Mouse (Mus musculus): ENCODE results near the gene Olfr203. TPM values are rescaled to one million over a fixed set of nuclear protein-coding genes. Genes with fewer than 3 reads are reported as not detected.
"Not testable (repeated sequence)": the region's sequence is repeated elsewhere in the genome, so short reads cannot be mapped to it uniquely, and the experiment has no call there.

Olfr203 gene
- polyA plus RNA-seq (2015; fragmentation: Nextera tagmentation; extraction: Ambion mirVana), result not detected in 2 replicates

DNA sequence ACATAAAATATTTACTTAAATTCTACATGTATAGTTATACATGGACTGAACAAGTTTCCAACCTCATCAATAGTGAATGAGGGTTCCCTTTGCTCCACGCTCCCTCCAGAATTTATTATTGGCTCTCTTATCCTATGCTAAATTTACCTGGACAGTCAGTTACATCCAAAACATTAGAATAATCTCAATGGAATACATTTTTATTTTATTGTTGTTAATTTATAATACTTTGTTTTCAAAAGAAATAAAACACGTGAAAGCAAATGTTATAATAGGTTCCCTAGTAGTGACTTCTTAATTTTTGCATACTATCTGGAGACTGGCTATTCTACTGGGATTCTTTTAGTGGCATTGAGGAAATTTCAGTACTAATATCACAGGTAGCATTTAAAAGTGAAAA, at the start of gene Olfr203:
Gene Olfr203, plus strand, starts transcription at position 301 of the 400 bp plus-strand sequence.
- 73% methylated on average over 2 of the region's 2 CpGs for whole genome bisulfite sequencing
- no peaks in the 10 kb centered on the region for H3K9me3 ChIP-seq (replicated peaks; ENCODE audit: control insufficient read depth, low read length)
- no peak within 1 kb of the TSS for H3K27ac ChIP-seq (ENCODE audit: low read length)
- no peak within 1 kb of the TSS for H3K4me3 ChIP-seq (ENCODE audit: low read length)
- no peaks in the 10 kb centered on the region for H3K27me3 ChIP-seq (ENCODE audit: control insufficient read depth, insufficient read depth, low read length)
- no peak within 1 kb of the TSS for H3K9ac ChIP-seq (ENCODE audit: low read length)
- H3K4me1 ChIP-seq (ENCODE audit: control insufficient read depth, insufficient read depth, low read length), result no peaks in the 10 kb centered on the region
- no peak for ATAC-seq (replicated peaks; ENCODE audit: extremely low read depth, insufficient read depth, low FRiP score)
- H3K4me2 ChIP-seq (ENCODE audit: low read depth, low read length), result no peak within 1 kb of the TSS
- no peaks in the 10 kb centered on the region for H3K36me3 ChIP-seq (ENCODE audit: control insufficient read depth, insufficient read depth)

DNA sequence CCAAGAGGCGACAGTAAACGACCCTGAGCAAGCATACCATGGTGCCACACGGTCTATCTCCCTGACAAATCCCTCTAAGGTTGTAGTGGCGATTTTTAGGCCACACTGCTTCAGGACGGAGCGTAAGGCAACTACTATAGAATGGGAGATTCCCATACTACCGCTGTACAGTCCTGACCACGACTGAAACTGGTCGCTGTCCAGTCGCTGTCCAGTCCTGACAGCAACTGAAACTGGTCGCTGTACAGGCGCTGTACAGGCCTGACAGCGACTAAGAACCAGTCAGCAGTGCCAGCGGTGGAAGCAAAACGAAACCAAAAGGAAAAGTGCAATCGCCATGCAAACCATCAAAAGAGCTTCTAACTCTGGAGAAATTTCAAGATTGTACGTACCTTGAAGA, 49.0 kb upstream of the Olfr203 start:
- 76% methylated on average over 17 of the region's 17 CpGs for WGBS
- Histone ChIP-seq H3K4me3 (ENCODE audit: low read length) (no peak overlapping the region), H3K9ac (ENCODE audit: low read length) (no peak overlapping the region), H3K36me3 (ENCODE audit: control insufficient read depth, insufficient read depth) (no peaks in the 10 kb centered on the region), H3K4me2 (ENCODE audit: low read depth, low read length) (no peak overlapping the region), H3K27me3 (ENCODE audit: control insufficient read depth, insufficient read depth, low read length) (no peaks in the 10 kb centered on the region), H3K9me3 (replicated peaks; ENCODE audit: control insufficient read depth, low read length) (no peaks in the 10 kb centered on the region; the same call in 1 of the 2 replicates), H3K27ac (ENCODE audit: low read length) (no peak overlapping the region), H3K4me1 (ENCODE audit: control insufficient read depth, insufficient read depth, low read length) (no peaks in the 10 kb centered on the region)
- no peak for ATAC-seq (replicated peaks; ENCODE audit: extremely low read depth, insufficient read depth, low FRiP score)

- H3K27me3 ChIP-seq (ENCODE audit: control insufficient read depth, insufficient read depth, low read length); H3K4me2 ChIP-seq (ENCODE audit: low read depth, low read length); H3K36me3 ChIP-seq (ENCODE audit: control insufficient read depth, insufficient read depth); H3K4me1 ChIP-seq (ENCODE audit: control insufficient read depth, insufficient read depth, low read length); H3K27ac ChIP-seq (ENCODE audit: low read length); H3K4me3 ChIP-seq (ENCODE audit: low read length); ATAC-seq (replicated peaks; ENCODE audit: extremely low read depth, insufficient read depth, low FRiP score); H3K9ac ChIP-seq (ENCODE audit: low read length); H3K9me3 ChIP-seq (replicated peaks; ENCODE audit: control insufficient read depth, low read length): not testable (repeated sequence)
- 66% methylated on average over 4 of the region's 4 CpGs for WGBS
Observed at GRCm38 (mm10) chr16:59269097-59269496, 29.6 kb upstream of the Olfr203 start.

DNA sequence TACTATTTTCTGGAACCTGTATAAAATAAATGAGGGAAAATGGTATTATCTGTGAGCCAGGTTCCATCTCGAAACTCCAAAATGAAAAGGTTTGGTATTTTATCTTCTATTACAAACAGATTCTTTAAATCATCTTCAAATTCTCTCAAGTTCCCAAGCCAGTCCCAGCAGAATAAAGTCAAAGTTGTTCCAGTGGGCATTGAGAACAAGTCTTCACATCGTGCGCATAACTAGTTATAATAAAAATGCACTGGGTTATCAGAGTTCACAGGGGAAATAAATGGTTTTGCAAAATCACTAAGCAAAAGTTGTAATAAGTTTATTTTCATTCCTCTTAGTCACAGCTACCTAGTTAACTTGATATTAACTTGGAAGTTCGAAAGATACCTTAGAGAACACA, 26.1 kb upstream of the Olfr203 start, which contains the start of gene Olfr201:
Gene Olfr201, minus strand, starts transcription at position 101 of the 400 bp plus-strand sequence.
- not testable (repeated sequence) for H3K4me2 ChIP-seq (ENCODE audit: low read depth, low read length); H3K9ac ChIP-seq (ENCODE audit: low read length); H3K36me3 ChIP-seq (ENCODE audit: control insufficient read depth, insufficient read depth); H3K4me3 ChIP-seq (ENCODE audit: low read length); H3K9me3 ChIP-seq (replicated peaks; ENCODE audit: control insufficient read depth, low read length); ATAC-seq (replicated peaks; ENCODE audit: extremely low read depth, insufficient read depth, low FRiP score); H3K27ac ChIP-seq (ENCODE audit: low read length); H3K4me1 ChIP-seq (ENCODE audit: control insufficient read depth, insufficient read depth, low read length); H3K27me3 ChIP-seq (ENCODE audit: control insufficient read depth, insufficient read depth, low read length)
- 81% methylated on average over 4 of the region's 4 CpGs for WGBS

DNA sequence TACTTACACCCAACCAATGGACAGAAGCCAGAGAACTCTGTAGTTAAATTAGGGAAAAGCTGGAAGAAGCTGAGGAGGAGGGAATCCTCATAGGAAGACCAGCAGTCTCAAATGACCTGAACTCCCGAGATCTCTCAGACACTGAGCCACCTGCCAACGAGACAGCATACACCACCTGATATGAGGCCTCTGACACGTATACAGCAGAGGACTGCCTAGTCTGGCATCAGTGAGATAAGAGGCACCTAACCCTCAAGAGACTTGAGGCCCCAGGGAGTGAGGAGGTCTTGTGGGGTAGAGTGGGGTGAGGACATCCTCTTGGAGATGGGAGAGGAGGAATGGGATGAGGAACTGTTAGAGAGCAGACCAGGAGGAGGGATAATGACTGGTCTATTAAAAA, 18.1 kb upstream of the Olfr203 start:
- H3K4me3 ChIP-seq (ENCODE audit: low read length), result no peak overlapping the region
- 48% methylated on average over 3 of the region's 3 CpGs for WGBS
- ATAC-seq (replicated peaks; ENCODE audit: extremely low read depth, insufficient read depth, low FRiP score), result no peak

GRCm38 (mm10) chr16:59283476-59283875, 15.2 kb upstream of the Olfr203 start:
- Histone ChIP-seq H3K4me1 (ENCODE audit: control insufficient read depth, insufficient read depth, low read length) (no peaks in the 10 kb centered on the region), H3K4me3 (ENCODE audit: low read length) (no peak overlapping the region), H3K27me3 (ENCODE audit: control insufficient read depth, insufficient read depth, low read length) (no peaks in the 10 kb centered on the region), H3K36me3 (ENCODE audit: control insufficient read depth, insufficient read depth) (no peaks in the 10 kb centered on the region), H3K9ac (ENCODE audit: low read length) (no peak overlapping the region), H3K4me2 (ENCODE audit: low read depth, low read length) (no peak overlapping the region), H3K9me3 (replicated peaks; ENCODE audit: control insufficient read depth, low read length) (no peaks in the 10 kb centered on the region), H3K27ac (ENCODE audit: low read length) (no peak overlapping the region)
- no peak for ATAC-seq (replicated peaks; ENCODE audit: extremely low read depth, insufficient read depth, low FRiP score)
- 41% methylated on average over 1 of the region's 1 CpGs for WGBS

More for the DNA sequence above, 18.1 kb upstream of the Olfr203 start:
- Histone ChIP-seq H3K36me3 (ENCODE audit: control insufficient read depth, insufficient read depth) (no peaks in the 10 kb centered on the region), H3K4me1 (ENCODE audit: control insufficient read depth, insufficient read depth, low read length) (no peaks in the 10 kb centered on the region), H3K27me3 (ENCODE audit: control insufficient read depth, insufficient read depth, low read length) (no peaks in the 10 kb centered on the region), H3K9me3 (replicated peaks; ENCODE audit: control insufficient read depth, low read length) (no peaks in the 10 kb centered on the region), H3K27ac (ENCODE audit: low read length) (no peak overlapping the region), H3K9ac (ENCODE audit: low read length) (no peak overlapping the region), H3K4me2 (ENCODE audit: low read depth, low read length) (no peak overlapping the region)

GRCm38 (mm10) chr16:59286693-59287092, 12.0 kb upstream of the Olfr203 start, which contains the start of gene Olfr202:
Olfr202 (minus strand) TSS chr16:59286793.
- H3K9me3 ChIP-seq (replicated peaks; ENCODE audit: control insufficient read depth, low read length), result no peaks in the 10 kb centered on the region
- H3K4me1 ChIP-seq (ENCODE audit: control insufficient read depth, insufficient read depth, low read length), result no peaks in the 10 kb centered on the region
- no peaks in the 10 kb centered on the region for H3K36me3 ChIP-seq (ENCODE audit: control insufficient read depth, insufficient read depth)
- H3K9ac ChIP-seq (ENCODE audit: low read length), result no peak within 1 kb of the TSS
- WGBS, result 73% methylated on average over 1 of the region's 1 CpGs
- no peak within 1 kb of the TSS for H3K27ac ChIP-seq (ENCODE audit: low read length)
- H3K4me2 ChIP-seq (ENCODE audit: low read depth, low read length), result no peak within 1 kb of the TSS
- no peaks in the 10 kb centered on the region for H3K27me3 ChIP-seq (ENCODE audit: control insufficient read depth, insufficient read depth, low read length)
- ATAC-seq (replicated peaks; ENCODE audit: extremely low read depth, insufficient read depth, low FRiP score), result no peak
- H3K4me3 ChIP-seq (ENCODE audit: low read length), result no peak within 1 kb of the TSS

DNA sequence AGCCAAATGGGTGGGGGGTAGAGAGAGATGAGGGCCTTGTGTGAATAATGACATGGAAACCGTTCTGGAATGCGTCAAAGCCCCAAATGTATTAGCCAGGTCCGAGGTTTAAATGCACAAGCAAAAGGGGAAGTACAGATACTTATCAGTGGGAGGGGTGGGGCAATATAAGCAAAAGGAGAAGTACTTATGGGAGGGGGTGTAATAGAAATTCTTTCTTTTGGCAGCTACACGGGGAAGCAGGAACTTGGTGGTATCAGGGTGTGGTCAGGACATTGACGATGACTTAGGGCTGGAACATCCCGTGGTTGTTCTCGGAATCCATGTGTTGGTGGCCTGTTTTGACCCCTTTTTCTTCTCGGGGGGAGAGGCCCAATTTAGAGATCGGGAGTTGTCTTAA, 11.1 kb upstream of the Olfr203 start:
- not testable (repeated sequence) for H3K4me2 ChIP-seq (ENCODE audit: low read depth, low read length); H3K27me3 ChIP-seq (ENCODE audit: control insufficient read depth, insufficient read depth, low read length); H3K9me3 ChIP-seq (replicated peaks; ENCODE audit: control insufficient read depth, low read length); H3K4me1 ChIP-seq (ENCODE audit: control insufficient read depth, insufficient read depth, low read length); ATAC-seq (replicated peaks; ENCODE audit: extremely low read depth, insufficient read depth, low FRiP score); H3K4me3 ChIP-seq (ENCODE audit: low read length); H3K9ac ChIP-seq (ENCODE audit: low read length); H3K27ac ChIP-seq (ENCODE audit: low read length); H3K36me3 ChIP-seq (ENCODE audit: control insufficient read depth, insufficient read depth)
- WGBS, result 75% methylated on average over 9 of the region's 9 CpGs

- Histone ChIP-seq H3K9ac (ENCODE audit: low read length) (no peak within 1 kb of the TSS), H3K9me3 (replicated peaks; ENCODE audit: control insufficient read depth, low read length) (no peaks in the 10 kb centered on the region), H3K36me3 (ENCODE audit: control insufficient read depth, insufficient read depth) (no peaks in the 10 kb centered on the region), H3K27ac (ENCODE audit: low read length) (no peak within 1 kb of the TSS), H3K4me2 (ENCODE audit: low read depth, low read length) (no peak within 1 kb of the TSS), H3K4me3 (ENCODE audit: low read length) (no peak within 1 kb of the TSS), H3K27me3 (ENCODE audit: control insufficient read depth, insufficient read depth, low read length) (no peaks in the 10 kb centered on the region), H3K4me1 (ENCODE audit: control insufficient read depth, insufficient read depth, low read length) (no peaks in the 10 kb centered on the region)
- ATAC-seq (replicated peaks; ENCODE audit: extremely low read depth, insufficient read depth, low FRiP score), result no peak
Observed at GRCm38 (mm10) chr16:59318148-59318547, 19.5 kb downstream of the Olfr203 start, which contains the start of gene Olfr204. Olfr204 (minus strand) TSS chr16:59318248.

Measured in heart, embryonic 16.5 days (tissue).